8 mouse cellular contexts compared by ENCODE assay signal in the genomic region with DNA sequence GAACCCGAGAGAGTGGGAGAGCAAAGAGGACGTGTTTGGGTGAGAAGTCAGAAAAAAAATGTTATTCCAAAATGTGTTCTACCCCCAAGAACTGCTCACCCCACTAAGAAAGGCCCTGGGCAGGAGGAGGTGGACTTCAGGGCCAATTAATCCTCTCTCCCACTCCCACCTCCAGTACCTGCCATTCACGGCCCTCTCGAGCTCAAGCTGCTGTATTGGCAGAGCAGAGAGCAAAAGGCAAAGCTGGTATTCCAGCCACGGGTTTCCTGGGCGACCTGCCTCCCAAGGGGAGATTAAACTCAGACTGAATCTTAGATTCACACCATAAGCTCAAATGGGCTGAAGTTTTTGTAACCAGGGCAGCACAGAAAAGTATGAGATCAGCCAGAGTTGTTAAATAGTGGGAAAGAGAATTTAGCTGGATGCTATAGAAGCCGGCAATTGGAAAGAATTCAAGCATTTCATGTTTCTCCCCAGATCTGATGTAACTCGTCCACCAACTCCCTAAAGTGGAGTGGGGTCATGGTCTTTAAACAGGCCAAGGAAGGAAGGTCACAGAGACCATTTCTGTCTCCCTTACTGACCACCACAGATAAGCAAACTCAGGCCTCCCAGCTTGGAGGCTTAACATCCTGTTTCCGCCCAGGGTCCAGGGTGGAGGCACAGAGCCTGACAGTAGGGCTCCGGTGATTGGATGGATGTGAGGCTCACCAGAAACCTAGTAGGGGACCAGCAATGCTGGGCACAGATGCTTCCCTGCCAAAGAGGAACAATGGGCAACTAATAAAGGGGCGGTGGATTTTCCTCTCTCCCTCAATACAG.
DNase-seq lines count a peak whose midpoint lies in the region.
"Had no signal": no experiment of that assay in that cellular context is flagged by ENCODE, and none has a peak within 500 bp of the region (broad histone marks: within the 10 kb centered on the region; RNA-seq: fewer than 3 reads in every experiment).

No protein-coding gene starts in this region.

- WGBS in heart, embryonic 10.5 days, result 61% methylated on average over 11 of the region's 11 CpGs

- no peak overlapping the region for H3K4me3 ChIP-seq in brown adipose tissue, adult 24 weeks (ENCODE audit: insufficient read depth, low read depth, low read length)
- no peak overlapping the region for H3K4me3 ChIP-seq in heart, embryonic 10.5 days
- H3K4me3 ChIP-seq: myocyte had no signal

- no peaks in the 10 kb centered on the region for H3K27me3 ChIP-seq in heart, embryonic 10.5 days (ENCODE audit: insufficient read depth, poor library complexity, severe bottlenecking)

- H3K9me3 ChIP-seq in heart, embryonic 10.5 days, result no peaks in the 10 kb centered on the region

- H3K4me1 ChIP-seq in brown adipose tissue, adult 24 weeks (ENCODE audit: control insufficient read depth, insufficient read depth, insufficient read length, low read length), result peaks cover 10% of the 10 kb centered on the region; the same call in 1 of the 2 replicates
- 0 out of 2 replicates have a peak, but pooled peaks cover 13% of the 10 kb centered on the region for H3K4me1 ChIP-seq in heart, embryonic 10.5 days

- peak; percentile 75 for DNase-seq in heart, embryonic 10.5 days (ENCODE audit: low spot score)
- peak; percentile 64 for DNase-seq in kidney, postnatal 10 days
- peak; percentile 27 for DNase-seq in mesoderm, embryonic 11.5 days (ENCODE audit: low read depth, low spot score)
- DNase-seq in spleen, adult 12 weeks (ENCODE audit: low spot score), result no peak
- DNase-seq in frontal cortex, postnatal 36 days (ENCODE audit: low spot score in 2 of 2), result no peak
- no peak for DNase-seq in gastrocnemius, postnatal 25 days

- no peaks in the 10 kb centered on the region for H3K36me3 ChIP-seq in heart, embryonic 10.5 days

- H3K27ac ChIP-seq in brown adipose tissue, adult 24 weeks (replicated peaks; ENCODE audit: low read depth, low read length), result 0 out of 2 replicates have a peak overlapping the region, but pooled peaks have one; percentile 28
- H3K27ac ChIP-seq in heart, embryonic 10.5 days, result peak overlapping the region; percentile 66; the same call in 1 of the 2 replicates

Comparison
In these comparisons a context has a peak if more than half of its experiments do, and no peak if none do; other contexts are left out.
1. DNase-seq: peak in heart, embryonic 10.5 days (single experiment), kidney, postnatal 10 days (single experiment) and mesoderm, embryonic 11.5 days (single experiment); none in spleen, adult 12 weeks (single experiment), frontal cortex, postnatal 36 days (0 of 2) and gastrocnemius, postnatal 25 days (single experiment).